Mouse (Mus musculus): Measurements from ENCODE around the gene Sparcl1. TPM values are rescaled to one million over a fixed set of nuclear protein-coding genes. Genes with fewer than 3 reads are reported as not detected.

The Sparcl1 gene
- polyA plus RNA-seq, 1 experiment, result 1,820 TPM

GRCm38 (mm10) chr5:104115118-104115517 is 1.6 kb upstream of the Sparcl1 start:
- Histone ChIP-seq H3K4me1 (ENCODE audit: control insufficient read depth, insufficient read depth, low read length) (no peaks in the 10 kb centered on the region; the same call in 1 of the 2 replicates), H3K4me3 (ENCODE audit: insufficient read depth, low read length) (no peak overlapping the region)

GRCm38 (mm10) chr5:104112511-104112910 is 1.0 kb downstream of the Sparcl1 start:
- peaks cover 10% of the 10 kb centered on the region for H3K4me1 ChIP-seq (ENCODE audit: control insufficient read depth, insufficient read depth, low read length)

More at GRCm38 (mm10) chr5:104115118-104115517, 1.6 kb upstream of the Sparcl1 start:
- peak overlapping the region; percentile 56 for H3K27ac ChIP-seq (ENCODE audit: insufficient read depth, low read length)
- TF ChIP-seq CTCF (IDR thresholded peaks at IDR 0.05; ENCODE audit: extremely low read depth, insufficient read depth, low read length) (no peak), POLR2A (IDR thresholded peaks at IDR 0.05; ENCODE audit: extremely low read depth, insufficient read depth, low read length) (no peak)

GRCm38 (mm10) chr5:104112016-104112415 is 1.5 kb downstream of the Sparcl1 start:
- TF ChIP-seq CTCF (IDR thresholded peaks at IDR 0.05; ENCODE audit: extremely low read depth, insufficient read depth, low read length) (no peak), POLR2A (IDR thresholded peaks at IDR 0.05; ENCODE audit: extremely low read depth, insufficient read depth, low read length) (no peak)

More at GRCm38 (mm10) chr5:104112511-104112910, 1.0 kb downstream of the Sparcl1 start:
- TF ChIP-seq CTCF (IDR thresholded peaks at IDR 0.05; ENCODE audit: extremely low read depth, insufficient read depth, low read length), result no peak
- peak; percentile 38; the same call in 1 of the 2 replicates for TF ChIP-seq POLR2A (IDR thresholded peaks at IDR 0.05; ENCODE audit: extremely low read depth, insufficient read depth, low read length)
- H3K4me3 ChIP-seq (ENCODE audit: insufficient read depth, low read length), result peak overlapping the region; percentile 46
- H3K27ac ChIP-seq (ENCODE audit: insufficient read depth, low read length), result peak overlapping the region; percentile 98

GRCm38 (mm10) chr5:104110171-104110920 is 3.2 kb downstream of the Sparcl1 start:
- Histone ChIP-seq H3K27ac (ENCODE audit: insufficient read depth, low read length) (peak overlapping the region; percentile 98), H3K4me1 (ENCODE audit: control insufficient read depth, insufficient read depth, low read length) (peaks cover 15% of the 10 kb centered on the region), H3K4me3 (ENCODE audit: insufficient read depth, low read length) (peak overlapping the region; percentile 46)
- TF ChIP-seq CTCF (IDR thresholded peaks at IDR 0.05; ENCODE audit: extremely low read depth, insufficient read depth, low read length) (no peak), POLR2A (IDR thresholded peaks at IDR 0.05; ENCODE audit: extremely low read depth, insufficient read depth, low read length) (peak; percentile 44; the same call in 1 of the 2 replicates)

More at GRCm38 (mm10) chr5:104112016-104112415, 1.5 kb downstream of the Sparcl1 start:
- Histone ChIP-seq H3K4me1 (ENCODE audit: control insufficient read depth, insufficient read depth, low read length) (peaks cover 11% of the 10 kb centered on the region), H3K4me3 (ENCODE audit: insufficient read depth, low read length) (peak overlapping the region; percentile 46), H3K27ac (ENCODE audit: insufficient read depth, low read length) (peak overlapping the region; percentile 98)

GRCm38 (mm10) chr5:104109516-104109915 is 4.0 kb downstream of the Sparcl1 start:
- Histone ChIP-seq H3K4me3 (ENCODE audit: insufficient read depth, low read length) (peak overlapping the region; percentile 6), H3K4me1 (ENCODE audit: control insufficient read depth, insufficient read depth, low read length) (peaks cover 15% of the 10 kb centered on the region), H3K27ac (ENCODE audit: insufficient read depth, low read length) (peak overlapping the region; percentile 98)
- TF ChIP-seq POLR2A (IDR thresholded peaks at IDR 0.05; ENCODE audit: extremely low read depth, insufficient read depth, low read length), result no peak
- no peak for TF ChIP-seq CTCF (IDR thresholded peaks at IDR 0.05; ENCODE audit: extremely low read depth, insufficient read depth, low read length)

GRCm38 (mm10) chr5:104108879-104109369 is 4.6 kb downstream of the Sparcl1 start:
- H3K4me3 ChIP-seq (ENCODE audit: insufficient read depth, low read length), result peak overlapping the region; percentile 6
- H3K27ac ChIP-seq (ENCODE audit: insufficient read depth, low read length), result peak overlapping the region; percentile 98
- TF ChIP-seq POLR2A (IDR thresholded peaks at IDR 0.05; ENCODE audit: extremely low read depth, insufficient read depth, low read length) (no peak), CTCF (IDR thresholded peaks at IDR 0.05; ENCODE audit: extremely low read depth, insufficient read depth, low read length) (no peak)
- H3K4me1 ChIP-seq (ENCODE audit: control insufficient read depth, insufficient read depth, low read length), result peaks cover 15% of the 10 kb centered on the region

GRCm38 (mm10) chr5:104108127-104108875 is 5.2 kb downstream of the Sparcl1 start:
- peaks cover 15% of the 10 kb centered on the region for H3K4me1 ChIP-seq (ENCODE audit: control insufficient read depth, insufficient read depth, low read length)
- no peak overlapping the region for H3K4me3 ChIP-seq (ENCODE audit: insufficient read depth, low read length)
- TF ChIP-seq POLR2A (IDR thresholded peaks at IDR 0.05; ENCODE audit: extremely low read depth, insufficient read depth, low read length) (0 out of 2 replicates have a peak, but pooled peaks have one; percentile 30), CTCF (IDR thresholded peaks at IDR 0.05; ENCODE audit: extremely low read depth, insufficient read depth, low read length) (no peak)
- H3K27ac ChIP-seq (ENCODE audit: insufficient read depth, low read length), result peak overlapping the region; percentile 98

GRCm38 (mm10) chr5:104104111-104104510 is 9.4 kb downstream of the Sparcl1 start:
- Histone ChIP-seq H3K4me1 (ENCODE audit: control insufficient read depth, insufficient read depth, low read length) (peaks cover 16% of the 10 kb centered on the region), H3K27ac (ENCODE audit: insufficient read depth, low read length) (peak overlapping the region; percentile 52; the same call in 1 of the 2 replicates), H3K4me3 (ENCODE audit: insufficient read depth, low read length) (no peak overlapping the region)
- TF ChIP-seq POLR2A (IDR thresholded peaks at IDR 0.05; ENCODE audit: extremely low read depth, insufficient read depth, low read length) (no peak), CTCF (IDR thresholded peaks at IDR 0.05; ENCODE audit: extremely low read depth, insufficient read depth, low read length) (no peak)

GRCm38 (mm10) chr5:104103171-104103570 is 10.4 kb downstream of the Sparcl1 start:
- peak overlapping the region; percentile 74 for H3K27ac ChIP-seq (ENCODE audit: insufficient read depth, low read length)
- H3K4me1 ChIP-seq (ENCODE audit: control insufficient read depth, insufficient read depth, low read length), result peaks cover 14% of the 10 kb centered on the region
- TF ChIP-seq POLR2A (IDR thresholded peaks at IDR 0.05; ENCODE audit: extremely low read depth, insufficient read depth, low read length) (no peak), CTCF (IDR thresholded peaks at IDR 0.05; ENCODE audit: extremely low read depth, insufficient read depth, low read length) (no peak)
- no peak overlapping the region for H3K4me3 ChIP-seq (ENCODE audit: insufficient read depth, low read length)

Measured in cortical plate, adult 2 months (tissue).